ENCODE assay signal across 22 mouse cellular contexts in genomic region chr2:178842595-178842994, GRCm38 (mm10).
DNase-seq lines count a peak whose midpoint lies in the region; ATAC-seq and TF ChIP-seq lines count a peak whose summit lies in the region.
"Had no signal": no experiment of that assay in that cellular context is flagged by ENCODE, and none has a peak within 500 bp of the region (broad histone marks: within the 10 kb centered on the region; RNA-seq: fewer than 3 reads in every experiment).

No protein-coding gene starts in this region.

- H3K4me3 ChIP-seq in lung, postnatal 0 days (ENCODE audit: low read depth, low read length): no peak overlapping the region
- H3K4me3 ChIP-seq in forebrain, postnatal 0 days (ENCODE audit: low read depth, low read length): no peak overlapping the region
- H3K4me3 ChIP-seq: erythroblast, embryonic 14.5 days; heart, embryonic 15.5 days; kidney, embryonic 15.5 days; limb, embryonic 12.5 days; liver, embryonic 12.5 days; lung, embryonic 15.5 days; midbrain, embryonic 15.5 days; myocyte had no signal

- DNase-seq in frontal cortex, postnatal 25 days (ENCODE audit: low spot score in 2 of 2): no peak
- DNase-seq in lung, postnatal 10 days: peak; percentile 27
- DNase-seq in lung, postnatal 0 days (ENCODE audit: low spot score): no peak
- DNase-seq in forebrain, postnatal 0 days: no peak
- no peak for DNase-seq in thymus, postnatal 25 days
- DNase-seq in cerebellum, adult 9-11 months: no peak
- DNase-seq: adrenal gland, postnatal 36 days; cerebellum, adult 2 months; gastrocnemius, postnatal 25 days; kidney, postnatal 4 days; spleen, adult 18-20 months; thymus, postnatal 4 days had no signal

- no peak overlapping the region for H3K4me2 ChIP-seq in lung, postnatal 0 days (replicated peaks; ENCODE audit: low read depth, low read length)
- H3K4me2 ChIP-seq in forebrain, postnatal 0 days (ENCODE audit: low read depth): no peak overlapping the region
- H3K4me2 ChIP-seq: heart, embryonic 15.5 days; kidney, embryonic 15.5 days; limb, embryonic 12.5 days; liver, embryonic 12.5 days; lung, embryonic 15.5 days; midbrain, embryonic 15.5 days had no signal

- H3K4me1 ChIP-seq in lung, postnatal 0 days (ENCODE audit: insufficient read depth, low read depth, low read length): no peaks in the 10 kb centered on the region
- H3K4me1 ChIP-seq in forebrain, postnatal 0 days (ENCODE audit: insufficient read depth): peaks cover 24% of the 10 kb centered on the region
- H3K4me1 ChIP-seq: liver, embryonic 12.5 days; lung, embryonic 15.5 days had no signal

- H3K27me3 ChIP-seq in lung, postnatal 0 days (replicated peaks; ENCODE audit: insufficient read depth, low read length): no peaks in the 10 kb centered on the region
- H3K27me3 ChIP-seq in forebrain, postnatal 0 days (ENCODE audit: insufficient read depth, low read length): no peaks in the 10 kb centered on the region
- H3K27me3 ChIP-seq: heart, embryonic 15.5 days; kidney, embryonic 15.5 days; limb, embryonic 12.5 days; liver, embryonic 12.5 days; midbrain, embryonic 15.5 days had no signal

- peak; percentile 38 for ATAC-seq in frontal cortex, adult (ENCODE audit: low TSS enrichment)
- no peak for ATAC-seq in lung, postnatal 0 days
- 0 out of 2 replicates have a peak, but pooled peaks have one; percentile 10 for ATAC-seq in forebrain, postnatal 0 days
- ATAC-seq: intestine, postnatal 0 days; liver, embryonic 12.5 days; midbrain, embryonic 15.5 days had no signal

- H3K27ac ChIP-seq in lung, postnatal 0 days (ENCODE audit: low read length): no peak overlapping the region
- 0 out of 2 replicates have a peak overlapping the region, but pooled peaks have one; percentile 21 for H3K27ac ChIP-seq in forebrain, postnatal 0 days (ENCODE audit: low read depth, low read length)
- H3K27ac ChIP-seq: kidney, embryonic 15.5 days; limb, embryonic 12.5 days; liver, embryonic 12.5 days; lung, embryonic 15.5 days; midbrain, embryonic 15.5 days had no signal

- no peaks in the 10 kb centered on the region for H3K9me3 ChIP-seq in lung, postnatal 0 days (ENCODE audit: low read length)
- H3K9me3 ChIP-seq in forebrain, postnatal 0 days (ENCODE audit: low read length): no peaks in the 10 kb centered on the region
- H3K9me3 ChIP-seq: heart, embryonic 15.5 days; kidney, embryonic 15.5 days; limb, embryonic 12.5 days; liver, embryonic 12.5 days; lung, embryonic 15.5 days; midbrain, embryonic 15.5 days had no signal

- no peaks in the 10 kb centered on the region for H3K36me3 ChIP-seq in lung, postnatal 0 days (ENCODE audit: insufficient read depth, low read length)
- H3K36me3 ChIP-seq in forebrain, postnatal 0 days (ENCODE audit: insufficient read depth): no peaks in the 10 kb centered on the region
- H3K36me3 ChIP-seq: heart, embryonic 15.5 days; kidney, embryonic 15.5 days; limb, embryonic 12.5 days; liver, embryonic 12.5 days; lung, embryonic 15.5 days; midbrain, embryonic 15.5 days had no signal

- WGBS in lung, postnatal 0 days: 57% methylated on average over 12 of the region's 12 CpGs
- WGBS in forebrain, postnatal 0 days: 38% methylated on average over 12 of the region's 12 CpGs

- no peak for TF ChIP-seq CTCF in lung, postnatal 0 days (IDR thresholded peaks at IDR 0.05)
- TF ChIP-seq CTCF in forebrain, postnatal 0 days (IDR thresholded peaks at IDR 0.05; ENCODE audit: low read depth): no peak

- H3K9ac ChIP-seq in lung, postnatal 0 days (replicated peaks; ENCODE audit: low read depth): no peak overlapping the region
- H3K9ac ChIP-seq in forebrain, postnatal 0 days: no peak overlapping the region
- H3K9ac ChIP-seq: heart, embryonic 15.5 days; kidney, embryonic 15.5 days; limb, embryonic 12.5 days; liver, embryonic 12.5 days; lung, embryonic 15.5 days; midbrain, embryonic 15.5 days had no signal

- TF ChIP-seq EP300 in lung, postnatal 0 days (IDR thresholded peaks at IDR 0.05): no peak
